Mouse (Mus musculus) stomach, embryonic 14.5 days (tissue): Measurements from ENCODE around the gene Lingo1. TPM values are rescaled to one million over a fixed set of nuclear protein-coding genes. Genes with fewer than 3 reads are reported as not detected.
A peak's percentile ranks its signal among the peaks of the same experiment; 100 is the strongest.

Experiments used
- ATAC-seq: fragments of 200-750 bp; cut with Nextera tagmentation; 2 replicates; pipeline ENCODE4 v1.8.0; 2017; ENCODE audit warnings: low read depth, moderate TSS enrichment; ENCODE audit not compliant: insufficient number of reproducible peaks, insufficient read depth, low FRiP score
- H3K27ac ChIP-seq: fragments of 300-500 bp; sonication (generic); 2 replicates; pipeline ENCODE4 v1.5.1; 2014; ENCODE audit warnings: mild to moderate bottlenecking, low read length, moderate library complexity, mixed read lengths
- H3K27me3 ChIP-seq: fragments of 300-500 bp; sonication (generic); 2 replicates; pipeline ENCODE4 v1.6.1; 2014; ENCODE audit warnings: low read length, control low read depth, mixed read lengths; ENCODE audit not compliant: control insufficient read depth, insufficient read depth
- H3K36me3 ChIP-seq: fragments of 300-500 bp; sonication (generic); 2 replicates; pipeline ENCODE4 v1.6.1; 2014; ENCODE audit warnings: mild to moderate bottlenecking, control low read depth, low read length, moderate library complexity, mixed read lengths; ENCODE audit not compliant: control insufficient read depth, insufficient read depth
- H3K4me1 ChIP-seq: fragments of 300-500 bp; sonication (generic); 2 replicates; pipeline ENCODE4 v1.6.1; 2014; ENCODE audit warnings: low read length, control low read depth, mixed read lengths; ENCODE audit not compliant: control insufficient read depth, insufficient read depth
- H3K4me2 ChIP-seq: fragments of 300-500 bp; sonication (generic); replicated peaks from 2 replicates; pipeline ENCODE4 v1.6.1; 2014; ENCODE audit warnings: low read depth, low read length, control low read depth
- H3K4me3 ChIP-seq: fragments of 300-500 bp; sonication (generic); 2 replicates; pipeline ENCODE4 v1.5.1; 2014; ENCODE audit warnings: low read depth, low read length, control low read depth
- H3K9ac ChIP-seq: fragments of 300-500 bp; sonication (generic); replicated peaks from 2 replicates; pipeline ENCODE4 v1.6.1; 2014; ENCODE audit warnings: low read depth, mild to moderate bottlenecking, control low read depth, low read length, moderate library complexity, mixed read lengths
- H3K9me3 ChIP-seq: fragments of 300-500 bp; sonication (generic); 2 replicates; pipeline ENCODE4 v1.6.1; 2016; ENCODE audit warnings: low read depth, low read length, control low read depth; ENCODE audit not compliant: control insufficient read depth
- WGBS: fragments of 180-500 bp; shearing (Covaris S2); extraction: QIAGEN DNeasy Blood & Tissue Kit; methylation state at CpG from one replicate; pipeline ENCODE4 v1.1.7; 2014; 5-methylcytosine and 5-hydroxymethylcytosine counted together
- polyA plus RNA-seq: library from polyadenylated mRNA; unstranded; fragments of >200 nt; fragmentation: Nextera tagmentation; extraction: Ambion mirVana; gene quantifications from 2 replicates; pipeline ENCODE4 v1.2.1, GENCODE M21; 2014

The Lingo1 gene
- polyA plus RNA-seq, 1 experiment from 2014 or later, result 3.0 TPM

GRCm38 (mm10) chr9:56646227-56647025 is 149.8 kb downstream of the Lingo1 start:
- H3K36me3 ChIP-seq, result no peaks in the 10 kb centered on the region
- ATAC-seq, result no peak
- no peaks in the 10 kb centered on the region for H3K4me1 ChIP-seq
- 85% methylated on average over 15 of the region's 15 CpGs for WGBS
- no peak overlapping the region for H3K4me2 ChIP-seq
- H3K27me3 ChIP-seq, result no peaks in the 10 kb centered on the region
- H3K9ac ChIP-seq, result no peak overlapping the region
- no peak overlapping the region for H3K4me3 ChIP-seq
- H3K9me3 ChIP-seq, result no peaks in the 10 kb centered on the region
- H3K27ac ChIP-seq, result no peak overlapping the region

- Histone ChIP-seq H3K4me1 (no peaks in the 10 kb centered on the region), H3K4me2 (no peak overlapping the region), H3K9ac (no peak overlapping the region), H3K4me3 (no peak overlapping the region), H3K9me3 (no peaks in the 10 kb centered on the region), H3K27me3 (no peaks in the 10 kb centered on the region), H3K27ac (no peak overlapping the region), H3K36me3 (no peaks in the 10 kb centered on the region)
- WGBS, result 65% methylated on average over 5 of the region's 5 CpGs
- no peak for ATAC-seq
Measured at GRCm38 (mm10) chr9:56643474-56643873, 152.8 kb downstream of the Lingo1 start.

GRCm38 (mm10) chr9:56638226-56638905 is 157.9 kb downstream of the Lingo1 start:
- Histone ChIP-seq H3K9me3 (no peaks in the 10 kb centered on the region), H3K9ac (no peak overlapping the region), H3K36me3 (no peaks in the 10 kb centered on the region), H3K4me2 (no peak overlapping the region), H3K27ac (no peak overlapping the region), H3K4me1 (peaks cover 2% of the 10 kb centered on the region; the same call in 1 of the 2 replicates), H3K27me3 (0 out of 2 replicates have a peak, but pooled peaks cover 10% of the 10 kb centered on the region), H3K4me3 (no peak overlapping the region)
- no peak for ATAC-seq
- 55% methylated on average over 8 of the region's 8 CpGs for WGBS

GRCm38 (mm10) chr9:56637403-56637857 is 158.8 kb downstream of the Lingo1 start:
- H3K27me3 ChIP-seq, result 0 out of 2 replicates have a peak, but pooled peaks cover 10% of the 10 kb centered on the region
- no peaks in the 10 kb centered on the region for H3K9me3 ChIP-seq
- H3K4me2 ChIP-seq, result peak overlapping the region; percentile 32
- H3K36me3 ChIP-seq, result no peaks in the 10 kb centered on the region
- H3K9ac ChIP-seq, result no peak overlapping the region
- H3K4me1 ChIP-seq, result peaks cover 2% of the 10 kb centered on the region; the same call in 1 of the 2 replicates
- no peak overlapping the region for H3K27ac ChIP-seq
- no peak for ATAC-seq
- 2% methylated on average over 29 of the region's 29 CpGs for WGBS
- H3K4me3 ChIP-seq, result no peak overlapping the region

GRCm38 (mm10) chr9:56636766-56637402 is 159.4 kb downstream of the Lingo1 start:
- H3K36me3 ChIP-seq, result no peaks in the 10 kb centered on the region
- 0 out of 2 replicates have a peak, but pooled peaks cover 10% of the 10 kb centered on the region for H3K27me3 ChIP-seq
- no peak overlapping the region for H3K9ac ChIP-seq
- 44% methylated on average over 11 of the region's 11 CpGs for WGBS
- H3K4me3 ChIP-seq, result no peak overlapping the region
- no peaks in the 10 kb centered on the region for H3K9me3 ChIP-seq
- H3K4me1 ChIP-seq, result peaks cover 2% of the 10 kb centered on the region; the same call in 1 of the 2 replicates
- ATAC-seq, result no peak
- H3K4me2 ChIP-seq, result peak overlapping the region; percentile 32
- H3K27ac ChIP-seq, result no peak overlapping the region

- Histone ChIP-seq H3K36me3 (no peaks in the 10 kb centered on the region), H3K4me3 (peak overlapping the region; percentile 60), H3K9ac (peak overlapping the region; percentile 68; the same call in 1 of the 2 replicates), H3K9me3 (no peaks in the 10 kb centered on the region), H3K4me2 (peak overlapping the region; percentile 99), H3K27me3 (0 out of 2 replicates have a peak, but pooled peaks cover 10% of the 10 kb centered on the region), H3K4me1 (peaks cover 2% of the 10 kb centered on the region; the same call in 1 of the 2 replicates), H3K27ac (no peak overlapping the region)
- 3% methylated on average over 10 of the region's 10 CpGs for WGBS
- ATAC-seq, result peak; percentile 31; the same call in 1 of the 2 replicates
Measured at GRCm38 (mm10) chr9:56636214-56636613, 160.1 kb downstream of the Lingo1 start.

- Histone ChIP-seq H3K9me3 (no peaks in the 10 kb centered on the region), H3K9ac (peak overlapping the region; percentile 68), H3K4me1 (peaks cover 5% of the 10 kb centered on the region; the same call in 1 of the 2 replicates), H3K4me2 (peak overlapping the region; percentile 99), H3K36me3 (no peaks in the 10 kb centered on the region), H3K27me3 (0 out of 2 replicates have a peak, but pooled peaks cover 10% of the 10 kb centered on the region), H3K27ac (no peak overlapping the region), H3K4me3 (peak overlapping the region; percentile 60)
- WGBS, result under 1% methylated on average over 60 of the region's 68 CpGs
- peak; percentile 51 for ATAC-seq
Measured at GRCm38 (mm10) chr9:56635498-56636121, 160.7 kb downstream of the Lingo1 start.

- H3K27ac ChIP-seq, result no peak overlapping the region
- WGBS, result under 1% methylated on average over 40 of the region's 40 CpGs
Measured at GRCm38 (mm10) chr9:56635121-56635497, 161.2 kb downstream of the Lingo1 start.

More at GRCm38 (mm10) chr9:56635121-56635497, 161.2 kb downstream of the Lingo1 start:
- no peaks in the 10 kb centered on the region for H3K9me3 ChIP-seq
- H3K4me1 ChIP-seq, result peaks cover 5% of the 10 kb centered on the region; the same call in 1 of the 2 replicates
- peak overlapping the region; percentile 68 for H3K9ac ChIP-seq
- 0 out of 2 replicates have a peak, but pooled peaks cover 10% of the 10 kb centered on the region for H3K27me3 ChIP-seq
- peak overlapping the region; percentile 99 for H3K4me2 ChIP-seq
- peak overlapping the region; percentile 60 for H3K4me3 ChIP-seq
- no peaks in the 10 kb centered on the region for H3K36me3 ChIP-seq
- peak; percentile 30 for ATAC-seq
